Mouse (Mus musculus) stomach, postnatal 0 days (tissue): ENCODE results near the gene Clip4. TPM values are rescaled to one million over a fixed set of nuclear protein-coding genes. Genes with fewer than 3 reads are reported as not detected.
"Not testable (repeated sequence)": the region's sequence is repeated elsewhere in the genome, so short reads cannot be mapped to it uniquely, and the experiment has no call there.

Source experiments
- ATAC-seq: fragments of 200-750 bp; cut with Nextera tagmentation; 2 replicates; pipeline ENCODE4 v1.8.0; 2017; ENCODE audit not compliant: low FRiP score, low TSS enrichment
- DNase-seq: peaks from one replicate; pipeline ENCODE4 v3.0.0-alpha.2; 2016; ENCODE audit warnings: low spot score
- H3K27ac ChIP-seq: fragments of 300-500 bp; sonication (generic); replicated peaks from 2 replicates; pipeline ENCODE4 v1.5.1; 2014; ENCODE audit warnings: mild to moderate bottlenecking, control low read depth
- H3K27me3 ChIP-seq: fragments of 300-500 bp; sonication (generic); 2 replicates; pipeline ENCODE4 v1.6.1; 2014; ENCODE audit warnings: low read length; ENCODE audit not compliant: control insufficient read depth, insufficient read depth
- H3K36me3 ChIP-seq: fragments of 300-500 bp; sonication (generic); 2 replicates; pipeline ENCODE4 v1.6.1; 2014; ENCODE audit warnings: low read length, mixed read lengths; ENCODE audit not compliant: control insufficient read depth, insufficient read depth
- H3K4me1 ChIP-seq: fragments of 300-500 bp; sonication (generic); replicated peaks from 2 replicates; pipeline ENCODE4 v1.6.1; 2014; ENCODE audit warnings: antibody characterized with exemption; ENCODE audit not compliant: control insufficient read depth, insufficient read depth
- H3K4me2 ChIP-seq: fragments of 300-500 bp; sonication (generic); replicated peaks from 2 replicates; pipeline ENCODE4 v1.6.1; 2014; ENCODE audit warnings: low read depth, mild to moderate bottlenecking, control low read depth, moderate library complexity
- H3K4me3 ChIP-seq: fragments of 300-500 bp; sonication (generic); 2 replicates; pipeline ENCODE4 v1.5.1; 2014; ENCODE audit warnings: low read depth, low read length, control low read depth
- H3K9ac ChIP-seq: fragments of 300-500 bp; sonication (generic); 2 replicates; pipeline ENCODE4 v1.6.1; 2014; ENCODE audit warnings: mild to moderate bottlenecking, low read length, control low read depth, mixed read lengths
- H3K9me3 ChIP-seq: fragments of 300-500 bp; sonication (generic); 2 replicates; pipeline ENCODE4 v1.6.1; 2016; ENCODE audit warnings: low read length; ENCODE audit not compliant: control insufficient read depth
- CTCF ChIP-seq: IDR thresholded peaks from 2 replicates; pipeline ENCODE4 v1.5.1; 2016; ENCODE audit warnings: antibody characterized with exemption, low read depth, mild to moderate bottlenecking, moderate library complexity
- EP300 ChIP-seq: optimal IDR thresholded peaks from 2 replicates; pipeline ENCODE3; 2016; ENCODE audit warnings: antibody characterized with exemption
- WGBS: fragments of 180-500 bp; shearing (Covaris S2); extraction: QIAGEN DNeasy Blood & Tissue Kit; methylation state at CpG from one replicate; pipeline ENCODE4 v1.1.7; 2014; 5-methylcytosine and 5-hydroxymethylcytosine counted together
- polyA plus RNA-seq: library from polyadenylated mRNA; unstranded; fragments of >200 nt; fragmentation: Nextera tagmentation; extraction: Ambion mirVana; gene quantifications from 2 replicates; pipeline ENCODE4 v1.2.1, GENCODE M21; 2015

The Clip4 gene
- 12.5 and 14.2 TPM in 2 replicates for polyA plus RNA-seq

DNA sequence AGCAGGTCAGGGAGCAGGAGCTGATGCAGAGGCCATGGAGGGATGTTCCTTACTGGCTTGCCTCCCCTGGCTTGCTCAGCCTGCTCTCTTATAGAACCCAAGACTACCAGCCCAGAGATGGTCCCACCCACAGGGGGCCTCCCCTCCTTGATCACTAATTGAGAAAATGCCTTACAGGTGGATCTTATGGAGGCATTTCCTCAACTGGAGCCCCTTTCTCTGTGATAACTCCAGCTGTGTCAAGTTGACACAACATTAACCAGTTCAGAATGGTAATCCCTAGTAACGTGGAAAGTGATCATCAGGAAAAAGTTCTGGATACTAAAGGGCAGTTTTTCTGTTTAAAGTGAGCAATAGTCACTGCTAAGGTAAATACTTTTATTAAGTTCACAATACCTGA, at the start of gene Clip4:
TSS of gene Clip4 (plus strand) at position 301 of the 400 bp plus-strand sequence.
- H3K36me3 ChIP-seq, DNase-seq, H3K9ac ChIP-seq, H3K27me3 ChIP-seq, H3K4me1 ChIP-seq, H3K27ac ChIP-seq, ATAC-seq, H3K4me3 ChIP-seq, H3K9me3 ChIP-seq, H3K4me2 ChIP-seq: not testable (repeated sequence)
- WGBS = 69% methylated on average over 1 of the region's 1 CpGs

DNA sequence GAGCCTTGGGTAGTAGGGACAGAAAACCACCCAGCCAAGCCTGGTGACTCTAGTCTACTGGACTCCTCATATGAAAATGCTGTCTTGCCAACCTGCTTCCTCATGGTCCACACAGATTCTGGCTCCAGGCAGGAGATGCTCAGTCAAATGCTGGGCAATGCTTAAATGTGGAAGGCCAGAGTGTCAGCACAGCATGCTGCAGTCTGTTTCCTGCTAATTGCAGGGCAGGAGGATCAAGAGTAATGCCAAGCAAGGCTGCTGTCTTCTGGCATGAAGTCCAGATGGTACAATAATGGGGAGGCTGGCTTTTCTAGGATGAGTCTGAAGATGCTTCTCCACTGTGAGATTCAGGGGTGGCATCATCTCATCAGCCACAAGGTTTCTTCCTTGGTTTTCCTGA, 47.8 kb upstream of the Clip4 start:
- DNase-seq = no peak
- Histone ChIP-seq H3K9ac (no peak overlapping the region), H3K27me3 (no peaks in the 10 kb centered on the region), H3K27ac (no peak overlapping the region), H3K9me3 (no peaks in the 10 kb centered on the region), H3K4me1 (no peaks in the 10 kb centered on the region), H3K36me3 (no peaks in the 10 kb centered on the region), H3K4me2 (no peak overlapping the region), H3K4me3 (no peak overlapping the region)
- ATAC-seq = no peak
- no peak for TF ChIP-seq CTCF
- TF ChIP-seq EP300 = no peak

DNA sequence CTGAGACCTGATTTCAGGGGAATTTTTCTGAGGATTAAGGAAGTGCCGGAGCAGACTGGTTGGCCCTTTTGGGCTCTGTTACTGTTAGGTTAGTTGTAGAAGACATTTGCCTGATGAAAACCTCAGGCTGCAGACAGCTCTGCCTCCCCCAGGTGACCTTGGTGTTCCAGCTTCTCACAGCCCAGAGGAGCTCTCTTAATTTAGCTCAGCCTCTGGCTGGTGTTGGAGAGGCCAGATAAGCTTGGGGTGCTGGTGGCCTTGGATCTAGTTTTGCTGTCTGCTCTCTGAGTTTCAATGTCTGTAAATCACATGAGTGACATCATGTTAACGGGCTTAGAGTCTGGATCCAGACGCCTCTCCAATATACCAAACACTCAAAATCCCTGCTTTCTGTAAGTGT, 47.3 kb upstream of the Clip4 start:
- no peaks in the 10 kb centered on the region for H3K9me3 ChIP-seq
- no peaks in the 10 kb centered on the region for H3K4me1 ChIP-seq
- no peak overlapping the region for H3K4me3 ChIP-seq
- TF ChIP-seq EP300 = no peak
- no peak overlapping the region for H3K4me2 ChIP-seq
- ATAC-seq (no peak), DNase-seq (no peak)
- H3K36me3 ChIP-seq = no peaks in the 10 kb centered on the region
- H3K27ac ChIP-seq = no peak overlapping the region
- no peak overlapping the region for H3K9ac ChIP-seq
- no peaks in the 10 kb centered on the region for H3K27me3 ChIP-seq
- WGBS = 53% methylated on average over 3 of the region's 3 CpGs

DNA sequence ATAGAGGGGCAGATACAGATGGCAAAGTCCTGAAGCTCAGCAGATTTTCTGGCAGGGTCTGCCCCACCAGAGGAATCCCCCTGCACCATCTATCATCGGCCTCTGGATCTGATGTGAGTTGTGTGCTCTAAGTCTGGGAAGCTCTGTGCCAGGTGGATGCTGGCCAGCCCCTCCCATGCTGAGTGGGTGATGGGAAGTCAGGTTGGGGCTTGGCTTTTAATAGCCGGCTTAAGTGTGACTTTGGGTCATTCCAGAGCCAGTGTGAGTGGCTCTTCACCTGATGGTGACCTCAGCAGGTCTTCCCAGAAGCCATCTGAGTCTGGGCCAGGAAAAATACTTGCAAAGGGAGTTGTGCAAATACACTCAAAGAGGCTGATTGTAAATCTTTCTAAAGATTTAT, 37.6 kb upstream of the Clip4 start:
- no peaks in the 10 kb centered on the region for H3K27me3 ChIP-seq
- peak; percentile 64; the same call in 1 of the 2 replicates for ATAC-seq
- H3K9me3 ChIP-seq = no peaks in the 10 kb centered on the region

DNA sequence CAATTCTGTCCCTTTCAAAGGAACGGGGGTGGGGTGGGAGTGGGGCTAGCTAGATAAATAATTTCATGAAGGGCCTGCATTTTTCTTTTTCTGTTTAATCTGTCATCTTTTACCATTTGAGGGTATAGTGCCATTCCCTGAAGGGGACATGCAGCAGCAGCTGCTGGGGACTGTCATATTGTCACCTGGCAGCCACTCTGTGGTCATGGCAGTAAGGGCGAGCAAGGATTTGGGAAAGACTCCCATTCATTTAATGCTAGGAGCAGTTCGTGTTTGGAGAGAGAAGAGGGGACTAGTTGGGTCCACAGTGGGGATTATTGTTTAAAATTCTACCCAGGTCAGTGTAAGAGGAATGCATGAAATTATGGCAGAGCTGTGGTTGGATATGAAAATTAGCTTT, 31.8 kb upstream of the Clip4 start:
- no peak overlapping the region for H3K9ac ChIP-seq
- no peaks in the 10 kb centered on the region for H3K27me3 ChIP-seq
- ATAC-seq = no peak
- DNase-seq = no peak
- TF ChIP-seq EP300 (no peak), CTCF (no peak)
- H3K27ac ChIP-seq = no peak overlapping the region
- no peak overlapping the region for H3K4me2 ChIP-seq
- no peak overlapping the region for H3K4me3 ChIP-seq
- no peaks in the 10 kb centered on the region for H3K4me1 ChIP-seq
- no peaks in the 10 kb centered on the region for H3K36me3 ChIP-seq
- no peaks in the 10 kb centered on the region for H3K9me3 ChIP-seq
- 33% methylated on average over 3 of the region's 3 CpGs for WGBS

More for the DNA sequence above, 37.6 kb upstream of the Clip4 start:
- WGBS = 30% methylated on average over 2 of the region's 2 CpGs
- H3K4me3 ChIP-seq = no peak overlapping the region
- H3K4me2 ChIP-seq = no peak overlapping the region
- no peak overlapping the region for H3K9ac ChIP-seq
- DNase-seq = no peak
- H3K36me3 ChIP-seq = no peaks in the 10 kb centered on the region
- 0 out of 2 replicates have a peak overlapping the region, but pooled peaks have one; percentile 1 for H3K27ac ChIP-seq
- no peak for TF ChIP-seq CTCF
- TF ChIP-seq EP300 = no peak
- no peaks in the 10 kb centered on the region for H3K4me1 ChIP-seq

DNA sequence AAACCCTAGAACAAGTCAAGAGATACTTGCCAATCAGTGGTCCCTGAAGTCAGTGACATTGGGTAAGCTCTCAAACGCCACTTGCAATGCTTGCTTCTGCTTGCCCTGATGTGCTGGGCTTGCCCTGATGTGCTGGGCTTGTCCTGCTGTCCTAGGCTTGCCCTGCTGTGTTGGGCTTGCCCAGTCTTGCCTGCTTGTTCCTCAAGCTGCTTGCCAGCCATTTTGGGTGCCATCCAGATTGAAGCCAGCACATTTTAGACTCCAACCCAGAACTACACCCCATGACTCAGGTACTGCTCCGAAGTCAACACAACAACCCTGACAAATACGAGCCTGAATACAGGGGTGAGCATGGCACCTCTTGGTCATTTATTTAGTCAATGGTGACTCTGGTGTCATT, 26.1 kb upstream of the Clip4 start:
- Histone ChIP-seq H3K9me3 (no peaks in the 10 kb centered on the region), H3K4me2 (no peak overlapping the region), H3K36me3 (no peaks in the 10 kb centered on the region), H3K27ac (no peak overlapping the region), H3K27me3 (no peaks in the 10 kb centered on the region), H3K4me1 (no peaks in the 10 kb centered on the region), H3K4me3 (no peak overlapping the region), H3K9ac (no peak overlapping the region)
- DNase-seq = no peak
- WGBS = 70% methylated on average over 3 of the region's 3 CpGs
- no peak for ATAC-seq
- TF ChIP-seq EP300 (no peak), CTCF (no peak)

DNA sequence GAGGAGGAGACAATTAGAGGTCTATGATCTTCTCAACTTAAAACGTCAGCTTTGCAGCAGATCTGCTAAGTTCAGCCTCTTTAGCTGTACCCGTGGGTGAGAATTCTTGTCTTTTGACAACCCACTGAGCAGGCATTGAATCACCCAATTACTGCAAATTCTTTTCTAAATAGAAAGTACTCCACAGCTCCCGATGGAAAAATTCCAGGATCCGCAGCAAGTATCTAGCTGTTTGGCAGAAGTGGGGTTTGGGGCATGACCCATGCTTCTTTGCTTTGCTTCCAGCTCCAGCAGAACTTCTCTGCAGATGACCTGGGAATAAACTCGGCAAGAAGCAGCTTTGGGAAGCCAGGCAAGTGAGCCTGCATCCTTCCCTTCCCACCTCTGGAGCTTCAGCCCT, 25.3 kb upstream of the Clip4 start:
- Histone ChIP-seq H3K4me3 (no peak overlapping the region), H3K9ac (no peak overlapping the region), H3K36me3 (no peaks in the 10 kb centered on the region), H3K27me3 (no peaks in the 10 kb centered on the region), H3K9me3 (no peaks in the 10 kb centered on the region), H3K4me1 (no peaks in the 10 kb centered on the region), H3K27ac (peak overlapping the region; percentile 58), H3K4me2 (no peak overlapping the region)
- no peak for TF ChIP-seq CTCF
- no peak for TF ChIP-seq EP300
- 24% methylated on average over 5 of the region's 5 CpGs for WGBS
- ATAC-seq = no peak
- no peak for DNase-seq
